Mouse (Mus musculus): ENCODE measurements around the gene Hsf2bp.

DNA sequence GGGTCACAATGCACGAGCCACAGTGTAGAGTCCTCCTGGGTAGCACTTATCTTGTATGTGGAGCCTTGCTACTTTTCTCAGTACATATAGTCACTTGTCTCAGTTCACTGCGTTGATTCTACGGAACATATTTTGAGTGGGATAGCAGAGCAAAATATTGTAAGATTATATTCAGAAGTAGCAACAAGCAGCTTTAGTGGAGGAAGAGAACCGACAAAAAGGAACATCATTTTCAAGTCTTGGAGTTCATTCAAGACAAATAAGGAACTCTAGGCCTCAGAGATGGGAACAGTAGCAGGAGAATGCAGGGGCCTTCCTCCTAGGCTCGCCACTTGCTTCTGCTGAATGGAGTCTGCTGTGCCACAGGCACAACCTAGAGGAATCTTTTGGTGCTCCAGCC lies 10.4 kb upstream of the Hsf2bp start:
- TF ChIP-seq CTCF (IDR thresholded peaks at IDR 0.05; ENCODE audit: control insufficient read depth, insufficient read depth, low read length), result no peak
- TF ChIP-seq POLR2A (IDR thresholded peaks at IDR 0.05; ENCODE audit: borderline replicate concordance, control insufficient read depth, low read depth, low read length), result no peak

All from bone marrow, adult 2 months (tissue).